Comparison of ENCODE assay signal across 19 mouse cellular contexts in the genomic region with DNA sequence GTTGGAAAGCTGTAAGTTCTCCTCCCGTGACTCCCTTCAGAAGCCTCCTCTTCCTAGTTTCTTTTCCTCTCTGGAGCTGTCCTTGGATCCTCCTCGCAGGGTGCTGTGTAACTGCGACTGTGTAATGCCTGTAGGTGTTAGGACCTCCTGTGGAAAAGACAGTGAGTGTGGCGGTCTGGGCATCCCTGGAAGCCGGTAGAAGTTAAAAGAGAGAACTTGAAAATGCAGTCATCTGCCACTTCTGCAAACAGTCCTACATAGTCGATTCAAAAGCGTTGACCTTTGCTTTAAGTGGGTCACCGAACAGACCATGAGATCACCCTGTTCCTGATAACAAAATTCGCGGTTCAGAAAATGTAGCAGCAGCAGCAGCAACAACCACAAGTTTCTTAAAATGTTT. TPM values are rescaled to one million over a fixed set of nuclear protein-coding genes. Genes with fewer than 3 reads are reported as not detected.
DNase-seq lines count a peak whose midpoint lies in the region; ATAC-seq and TF ChIP-seq lines count a peak whose summit lies in the region.
"Had no signal": no experiment of that assay in that cellular context is flagged by ENCODE, and none has a peak within 500 bp of the region (broad histone marks: within the 10 kb centered on the region; RNA-seq: fewer than 3 reads in every experiment).

No protein-coding gene starts in this region.

- H3K27ac ChIP-seq in gastrocnemius, adult 2 months = peak overlapping the region; percentile 66
- H3K27ac ChIP-seq in heart, postnatal 0 days (ENCODE audit: low read depth) = peak overlapping the region; percentile 87
- H3K27ac ChIP-seq in bone marrow, adult 2 months (ENCODE audit: control insufficient read depth, insufficient read depth, low read depth, low read length, poor library complexity) = peak overlapping the region; percentile 47
- H3K27ac ChIP-seq in liver, embryonic 13.5 days = peak overlapping the region; percentile 99
- H3K27ac ChIP-seq in kidney, embryonic 14.5 days (ENCODE audit: low read depth, low read length) = no peak overlapping the region
- H3K27ac ChIP-seq: hindbrain, postnatal 0 days; limb, embryonic 13.5 days; neural tube, embryonic 15.5 days had no signal

- H3K4me1 ChIP-seq in heart, postnatal 0 days (ENCODE audit: control insufficient read depth, insufficient read depth) = peaks cover 39% of the 10 kb centered on the region
- peaks cover 4% of the 10 kb centered on the region for H3K4me1 ChIP-seq in bone marrow, adult 2 months (ENCODE audit: control insufficient read depth, insufficient read depth, low read length)
- H3K4me1 ChIP-seq in liver, embryonic 13.5 days (replicated peaks) = peaks cover 90% of the 10 kb centered on the region
- H3K4me1 ChIP-seq in kidney, embryonic 14.5 days (ENCODE audit: control insufficient read depth, insufficient read depth, low read length) = no peaks in the 10 kb centered on the region

- 13% methylated on average over 10 of the region's 10 CpGs for WGBS in heart, postnatal 0 days
- 57% methylated on average over 10 of the region's 10 CpGs for WGBS in bone marrow, adult 2 months
- WGBS in liver, embryonic 13.5 days (ENCODE audit: insufficient replicate concordance) = 30% methylated on average over 10 of the region's 10 CpGs
- WGBS in kidney, embryonic 14.5 days = 62% methylated on average over 10 of the region's 10 CpGs

- peak; percentile 55 for ATAC-seq in heart, postnatal 0 days (ENCODE audit: insufficient read depth, low read depth)
- no peak for ATAC-seq in liver, embryonic 13.5 days (ENCODE audit: low read depth)
- ATAC-seq in kidney, embryonic 14.5 days (ENCODE audit: low FRiP score, low TSS enrichment) = no peak
- ATAC-seq: forebrain, postnatal 0 days; hindbrain, postnatal 0 days had no signal

- no peaks in the 10 kb centered on the region for H3K27me3 ChIP-seq in heart, postnatal 0 days (ENCODE audit: control insufficient read depth, insufficient read depth, low read length)
- H3K27me3 ChIP-seq in liver, embryonic 13.5 days = peaks cover 8% of the 10 kb centered on the region; the same call in 1 of the 2 replicates
- H3K27me3 ChIP-seq in kidney, embryonic 14.5 days (ENCODE audit: control insufficient read depth, insufficient read depth, low read length) = no peaks in the 10 kb centered on the region
- H3K27me3 ChIP-seq: limb, embryonic 13.5 days; neural tube, embryonic 15.5 days had no signal

- H3K36me3 ChIP-seq in heart, postnatal 0 days (replicated peaks; ENCODE audit: control insufficient read depth, insufficient read depth, low read length) = no peaks in the 10 kb centered on the region
- no peaks in the 10 kb centered on the region for H3K36me3 ChIP-seq in liver, embryonic 13.5 days
- no peaks in the 10 kb centered on the region for H3K36me3 ChIP-seq in kidney, embryonic 14.5 days (ENCODE audit: control insufficient read depth, insufficient read depth, low read length)
- H3K36me3 ChIP-seq: embryonic facial prominence, embryonic 10.5 days; limb, embryonic 13.5 days; neural tube, embryonic 15.5 days had no signal

- H3K9me3 ChIP-seq in heart, postnatal 0 days (replicated peaks; ENCODE audit: control insufficient read depth, low read length) = no peaks in the 10 kb centered on the region
- no peaks in the 10 kb centered on the region for H3K9me3 ChIP-seq in liver, embryonic 13.5 days (replicated peaks)
- no peaks in the 10 kb centered on the region for H3K9me3 ChIP-seq in kidney, embryonic 14.5 days (ENCODE audit: control insufficient read depth, low read length)
- H3K9me3 ChIP-seq: embryonic facial prominence, embryonic 10.5 days; limb, embryonic 13.5 days; neural tube, embryonic 15.5 days had no signal

- intact Hi-C loops in gastrocnemius, adult 2 months (cut with DNase I) = no loop called here
- intact Hi-C loops in heart, postnatal 36 days (cut with DNase I) = no loop called here

- H3K4me2 ChIP-seq in heart, postnatal 0 days (ENCODE audit: low read depth, low read length) = peak overlapping the region; percentile 2; the same call in 1 of the 2 replicates
- H3K4me2 ChIP-seq in liver, embryonic 13.5 days = peak overlapping the region; percentile 20; the same call in 1 of the 2 replicates
- H3K4me2 ChIP-seq in kidney, embryonic 14.5 days (replicated peaks; ENCODE audit: low read depth, low read length) = no peak overlapping the region
- H3K4me2 ChIP-seq: limb, embryonic 13.5 days; neural tube, embryonic 15.5 days had no signal

- TF ChIP-seq CTCF in gastrocnemius, adult 2 months (IDR thresholded peaks at IDR 0.05) = no peak
- no peak for TF ChIP-seq CTCF in heart, postnatal 0 days (IDR thresholded peaks at IDR 0.05; ENCODE audit: low read depth)
- no peak for TF ChIP-seq CTCF in bone marrow, adult 2 months (IDR thresholded peaks at IDR 0.05; ENCODE audit: control insufficient read depth, insufficient read depth, low read length)

- no peak for DNase-seq in gastrocnemius, adult 2 months
- no peak for DNase-seq in gastrocnemius, adult 8-10 months (ENCODE audit: low spot score in 2 of 2)
- DNase-seq in heart, postnatal 0 days (ENCODE audit: low spot score) = peak; percentile 38
- DNase-seq in heart, postnatal 36 days = no peak
- no peak for DNase-seq in liver, embryonic 13.5 days
- DNase-seq in kidney, postnatal 25 days = no peak
- DNase-seq: cerebellum, adult 8-10 months; forebrain, postnatal 0 days; gastrocnemius, postnatal 36 days; kidney, adult 9 months; lung, postnatal 14 days; thymus, postnatal 14 days had no signal

- no peak overlapping the region for H3K9ac ChIP-seq in heart, postnatal 0 days (replicated peaks; ENCODE audit: low read depth, low read length)
- H3K9ac ChIP-seq in liver, embryonic 13.5 days = peak overlapping the region; percentile 27; the same call in 1 of the 2 replicates
- H3K9ac ChIP-seq in kidney, embryonic 14.5 days (ENCODE audit: low read depth, low read length) = no peak overlapping the region
- H3K9ac ChIP-seq: forebrain, postnatal 0 days; limb, embryonic 13.5 days; neural tube, embryonic 15.5 days had no signal

- TF ChIP-seq EP300 in heart, postnatal 0 days (IDR thresholded peaks at IDR 0.05; ENCODE audit: low read depth) = no peak

- no peak overlapping the region for H3K4me3 ChIP-seq in gastrocnemius, adult 2 months
- no peak overlapping the region for H3K4me3 ChIP-seq in heart, postnatal 0 days (ENCODE audit: low read depth, low read length)
- no peak overlapping the region for H3K4me3 ChIP-seq in bone marrow, adult 2 months (replicated peaks; ENCODE audit: control insufficient read depth, low read depth, low read length)
- no peak overlapping the region for H3K4me3 ChIP-seq in liver, embryonic 13.5 days (replicated peaks)
- no peak overlapping the region for H3K4me3 ChIP-seq in kidney, embryonic 14.5 days (ENCODE audit: low read length)
- H3K4me3 ChIP-seq: embryonic facial prominence, embryonic 10.5 days; erythroblast, embryonic 14.5 days; limb, embryonic 13.5 days; neural tube, embryonic 15.5 days had no signal

- TF ChIP-seq POLR2A in bone marrow, adult 2 months (IDR thresholded peaks at IDR 0.05; ENCODE audit: borderline replicate concordance, control insufficient read depth, low read depth, low read length) = no peak

RNA-seq across cellular contexts. Expression of gene Ank, which starts 27.0 kb away (rescaled TPM):
- 100 to 1,000 TPM; 134 to 142 TPM for total RNA-seq in gastrocnemius, adult 2 months (2021)
- total RNA-seq in gastrocnemius, adult 8-10 months (2022) = 100 to 1,000 TPM; 126 to 164 (median 145) TPM
- total RNA-seq in heart, postnatal 0 days (2014; rRNA removed; ENCODE audit: low replicate concordance) = 30.6 and 33.7 TPM in 2 replicates
- 18.8 and 21.2 TPM in 2 replicates for polyA plus RNA-seq in heart, postnatal 0 days (2015; fragmentation: Nextera tagmentation; extraction: Ambion mirVana)
- 100 to 1,000 TPM; 188 to 201 TPM for total RNA-seq in heart, postnatal 36 days (2021)
- 20.7 and 26.7 TPM in 2 replicates for polyA plus RNA-seq in bone marrow, adult 2 months (2011; ENCODE audit: insufficient read depth, insufficient read length, low replicate concordance, missing spikeins)
- 11.1 and 11.8 TPM in 2 replicates for polyA plus RNA-seq in liver, embryonic 13.5 days (2015; fragmentation: Nextera tagmentation; extraction: Ambion mirVana)
- 6.1 and 10.3 TPM in 2 replicates for polyA plus RNA-seq in kidney, embryonic 14.5 days (2014; fragmentation: Nextera tagmentation; extraction: Ambion mirVana)
